Mouse (Mus musculus) hematopoietic stem cell, adult 5-6 weeks (primary cell): ENCODE results near the gene Golt1b. TPM values are rescaled to one million over a fixed set of nuclear protein-coding genes. Genes with fewer than 3 reads are reported as not detected.

Source experiments
- total RNA-seq: library from RNA; stranded (forward); fragments of 172-1452, 232-1000 nt; gene quantifications from 2 replicates; pipeline ENCODE4 v1.2.3, GENCODE M21; 2017

Gene Golt1b
- total RNA-seq, 1 experiment from 2014 or later: 48.5 TPM

Other genes starting within 250 kb of the Golt1b start
- gene Slco1a6, start 178.7 kb upstream of the Golt1b start, total RNA-seq: not detected in 2 replicates
- not detected in 2 replicates for gene Iapp, start 88.8 kb upstream of the Golt1b start, total RNA-seq
- not detected in 2 replicates for gene Slco1a5, start 64.2 kb upstream of the Golt1b start, total RNA-seq
- gene Pyroxd1, start 41.6 kb upstream of the Golt1b start, total RNA-seq: 21.4 and 22.0 TPM in 2 replicates
- gene Recql, start 134 bp upstream of the Golt1b start, total RNA-seq: 34.3 and 73.0 TPM in 2 replicates
- not detected in 2 replicates for gene Spx, start 26.2 kb downstream of the Golt1b start, total RNA-seq
- not detected in 2 replicates for gene Gys2, start 85.9 kb downstream of the Golt1b start, total RNA-seq
- 55.2 and 63.5 TPM in 2 replicates for gene Ldhb, start 120.7 kb downstream of the Golt1b start, total RNA-seq
- 0.65 TPM in 1 of 2 replicates, not detected in the other for gene Kcnj8, start 184.4 kb downstream of the Golt1b start, total RNA-seq